Mouse (Mus musculus): ENCODE measurements around the gene Prr23a1.

DNA sequence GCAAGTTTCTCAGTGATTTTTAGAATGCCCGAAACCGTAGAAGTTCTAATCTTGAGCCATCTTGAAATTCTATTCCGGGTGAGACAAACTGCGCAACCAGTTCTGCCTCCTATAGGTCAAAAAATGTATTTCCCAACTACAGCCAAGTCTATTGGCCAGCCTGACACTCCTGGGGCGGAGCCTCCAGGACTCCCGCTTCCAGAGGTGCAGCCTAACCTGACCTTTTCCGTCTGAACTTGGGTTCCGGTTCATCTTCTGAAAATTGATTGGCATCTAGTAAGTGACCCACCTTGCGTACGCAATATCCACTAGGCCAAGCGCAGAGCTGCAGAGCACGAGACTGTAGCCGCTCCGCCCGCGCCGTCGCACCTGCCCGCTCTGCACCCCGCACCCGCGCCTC lies 22.3 kb downstream of the Prr23a1 start, which contains the start of gene Prr23a3:
- TF ChIP-seq CTCF (IDR thresholded peaks at IDR 0.05; ENCODE audit: borderline replicate concordance, extremely low read depth, insufficient read depth, insufficient read length) = no peak
- no peak for TF ChIP-seq POLR2A (IDR thresholded peaks at IDR 0.05; ENCODE audit: borderline replicate concordance, extremely low read depth, insufficient read depth, insufficient read length, poor library complexity, severe bottlenecking)

Measured in brain, embryonic 14.5 days (tissue).